Mouse (Mus musculus) monocyte, adult 5-6 weeks (primary cell): ENCODE measurements around the gene Olfr521. TPM values are rescaled to one million over a fixed set of nuclear protein-coding genes. Genes with fewer than 3 reads are reported as not detected.
"Not testable (repeated sequence)": the region's sequence is repeated elsewhere in the genome, so short reads cannot be mapped to it uniquely, and the experiment has no call there.

Source experiments
- ATAC-seq: fragments of 153-309, 156-312 bp; replicated peaks from 2 replicates; pipeline ENCODE4 v1.8.0; 2017; ENCODE audit warnings: mild to moderate bottlenecking; ENCODE audit not compliant: low TSS enrichment, insufficient number of reproducible peaks, severe bottlenecking, poor library complexity, low FRiP score
- total RNA-seq: library from RNA; stranded (forward); fragments of 200-1000, 200-491, 200-594 nt; gene quantifications from 3 replicates; pipeline ENCODE4 v1.2.3, GENCODE M21; 2017

Gene Olfr521
- total RNA-seq, 1 experiment from 2014 or later: not detected

DNA sequence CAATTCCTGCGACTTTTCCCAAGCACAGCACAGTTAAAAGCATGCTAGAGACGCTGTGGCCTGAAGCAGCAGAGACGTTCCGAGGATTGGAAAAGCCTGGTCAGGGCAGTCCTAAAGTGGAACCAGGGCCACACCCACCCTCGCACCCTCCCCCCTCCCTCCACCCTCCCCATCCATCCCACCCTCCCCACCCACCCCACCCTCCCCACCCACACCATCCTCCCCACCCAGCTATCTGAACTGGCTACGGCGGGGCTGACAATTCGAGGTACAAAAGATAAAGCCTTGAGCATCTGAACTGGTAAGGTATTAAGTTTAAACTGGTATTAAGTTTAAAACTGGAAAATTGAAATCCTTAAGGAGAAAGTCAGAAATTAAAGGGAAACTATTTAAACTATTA is 40.2 kb downstream of the Olfr521 start:
- no peak for ATAC-seq

DNA sequence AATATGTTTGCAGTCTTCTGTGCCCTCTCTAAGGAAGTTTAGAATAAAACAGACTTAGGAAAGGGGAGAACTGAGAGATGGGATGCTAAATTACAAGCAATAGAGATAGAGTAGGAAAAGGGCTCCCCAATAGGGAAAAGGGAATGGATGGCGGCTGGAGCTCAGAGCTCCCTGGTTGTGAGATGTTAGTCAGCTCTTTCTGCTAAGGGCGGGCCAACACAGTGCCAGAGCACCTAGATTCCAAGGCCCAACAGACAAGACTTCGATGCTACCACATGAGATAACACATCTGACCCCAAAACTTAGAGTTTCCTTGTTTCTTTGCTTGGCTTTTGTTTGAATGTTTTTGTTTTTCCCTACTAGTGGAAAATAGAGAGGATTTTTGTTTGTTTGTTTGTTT is 40.7 kb downstream of the Olfr521 start:
- ATAC-seq: not testable (repeated sequence)

DNA sequence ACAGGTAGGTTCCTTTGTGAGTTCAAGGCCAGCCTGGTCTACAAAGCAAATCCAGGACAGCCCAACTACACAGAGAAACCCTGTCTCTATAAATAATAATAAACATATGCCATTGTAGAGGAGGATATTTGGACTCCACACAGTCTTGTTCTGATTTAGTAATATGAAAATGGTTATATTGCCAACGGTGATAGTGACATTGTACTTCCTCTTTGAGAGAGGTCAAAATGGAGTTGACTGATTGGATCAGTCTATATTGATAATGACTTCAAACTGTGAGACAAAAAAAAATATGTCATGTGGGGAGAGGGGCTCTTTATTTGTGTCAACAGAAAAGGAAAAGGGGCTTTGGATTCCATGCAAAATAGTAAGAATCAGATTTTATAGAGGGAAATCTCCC is 42.0 kb downstream of the Olfr521 start:
- ATAC-seq: no peak

DNA sequence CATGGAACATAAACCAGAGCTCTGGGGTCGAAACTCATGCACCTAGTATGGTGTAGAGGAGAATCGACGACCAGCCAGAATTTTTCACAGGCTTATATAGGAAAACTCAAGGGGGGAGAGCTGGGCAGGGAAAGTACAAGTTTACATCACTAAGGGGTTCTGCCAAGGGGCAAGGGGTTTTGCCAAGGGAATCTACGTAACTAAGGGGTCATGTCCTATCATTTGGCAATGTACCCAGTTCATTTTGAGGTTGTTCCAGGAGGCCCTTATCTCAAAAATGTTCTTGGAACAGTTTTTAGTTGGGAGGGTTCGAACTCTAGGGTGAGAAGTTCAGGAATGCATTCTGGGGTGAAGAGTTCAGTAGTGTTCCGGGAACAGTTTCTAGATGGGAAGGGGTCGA is 43.7 kb downstream of the Olfr521 start:
- ATAC-seq: not testable (repeated sequence)

DNA sequence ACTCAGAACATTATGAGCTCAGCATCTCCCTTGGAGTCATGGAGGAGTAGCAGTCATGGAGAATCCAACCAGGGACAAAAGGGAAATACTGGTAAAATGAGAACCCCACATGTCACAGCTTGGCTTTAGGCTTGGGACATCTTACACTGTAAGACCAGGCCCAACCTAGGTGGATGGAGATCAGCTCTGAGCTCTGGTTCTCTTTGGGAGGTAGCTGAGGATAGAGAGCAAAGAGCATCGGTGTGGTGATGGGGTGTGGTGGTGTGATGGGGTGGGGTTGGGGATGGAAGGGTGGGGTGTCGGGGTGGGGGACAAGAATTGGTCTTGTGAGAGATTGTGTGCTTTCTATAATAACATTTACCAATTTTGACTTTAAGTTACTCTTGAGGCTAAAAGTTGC is 47.5 kb downstream of the Olfr521 start:
- ATAC-seq: no peak

DNA sequence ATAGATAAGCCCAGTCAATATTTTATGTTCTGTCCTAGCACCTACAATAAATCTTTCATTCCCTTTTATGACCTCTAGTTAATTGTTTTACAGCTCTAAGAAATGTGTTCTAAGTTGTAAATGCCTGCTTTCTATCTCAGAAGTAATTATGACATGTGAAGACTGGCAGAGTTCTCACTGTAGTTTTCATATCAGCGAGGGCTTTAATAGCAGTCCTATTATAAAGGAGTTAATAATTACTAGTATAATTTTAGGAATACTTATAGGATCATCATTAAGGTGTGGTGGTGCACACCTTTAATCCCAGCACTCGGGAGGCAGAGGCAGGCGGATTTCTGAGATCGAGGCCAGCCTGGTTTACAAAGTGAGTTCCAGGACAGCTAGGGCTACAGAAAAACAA is 48.4 kb downstream of the Olfr521 start:
- ATAC-seq: no peak

DNA sequence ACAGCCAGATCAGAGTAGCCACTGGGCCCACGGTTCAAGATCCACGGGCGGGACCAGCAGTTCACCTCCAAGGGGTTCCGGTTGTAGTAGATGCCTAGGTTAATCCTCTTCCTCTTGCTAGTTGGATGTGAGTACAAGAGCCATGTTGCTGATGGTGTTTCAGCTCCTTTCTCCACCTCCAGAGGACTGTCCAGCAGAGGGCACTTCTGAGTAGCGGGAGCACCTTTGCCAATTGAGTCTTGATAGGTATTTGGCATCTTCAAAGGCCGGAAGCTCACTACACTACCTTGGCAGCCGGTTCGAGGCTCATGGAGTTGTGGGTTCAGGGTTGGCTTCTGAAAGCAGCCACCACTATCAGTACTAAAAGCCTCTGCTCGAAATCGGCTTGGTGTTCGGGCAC is 50.1 kb downstream of the Olfr521 start:
- no peak for ATAC-seq

DNA sequence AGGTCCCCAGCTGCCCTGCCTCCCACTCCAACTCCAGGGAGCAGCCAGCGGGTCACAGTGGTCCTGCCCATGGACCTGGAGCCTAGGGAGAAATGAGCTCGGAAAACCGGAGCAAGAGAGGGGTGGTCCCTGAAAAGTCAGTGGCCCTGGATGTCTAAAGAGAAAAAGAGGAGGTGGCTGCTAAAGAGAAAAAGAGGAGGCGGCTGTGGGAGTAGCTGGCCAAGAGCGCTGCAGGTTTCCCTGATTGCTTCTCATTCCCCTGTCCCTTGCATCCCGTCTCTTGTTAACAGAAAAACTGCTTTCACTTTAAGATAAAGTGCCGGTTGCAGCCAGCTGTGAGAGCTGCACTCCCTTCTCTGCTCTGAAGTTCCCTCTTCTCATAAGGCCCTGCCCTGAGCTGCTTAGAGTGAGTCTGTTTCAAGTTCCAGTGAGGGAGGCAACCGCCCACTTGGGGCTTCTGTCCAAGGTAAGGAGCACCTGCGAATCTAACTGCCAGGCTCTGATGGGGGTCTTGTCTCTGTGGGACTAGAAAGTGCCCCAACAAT is 54.9 kb downstream of the Olfr521 start:
- not testable (repeated sequence) for ATAC-seq

Other genes starting within 250 kb of the Olfr521 start
- 70.1 to 101 TPM (median 79.0 TPM) in 3 replicates for gene Arrb1, start 228.0 kb upstream of the Olfr521 start, total RNA-seq
- 0.68 TPM in 1 of 3 replicates, not detected in the others for gene Tpbgl, start 136.4 kb upstream of the Olfr521 start, total RNA-seq
- gene Slco2b1, start 52.2 kb upstream of the Olfr521 start, total RNA-seq: 0.48 to 2.1 TPM in 2 of 3 replicates, not detected in the other
- not detected in 3 replicates for gene Olfr520, start 33.2 kb upstream of the Olfr521 start, total RNA-seq
- gene Neu3, start 64.9 kb downstream of the Olfr521 start, total RNA-seq: 0.75 to 1.2 TPM in 2 of 3 replicates, not detected in the other
- gene Xrra1, start 95.6 kb downstream of the Olfr521 start, total RNA-seq: 0.21 to 0.86 TPM in 2 of 3 replicates, not detected in the other
- gene Spcs2, start 100.0 kb downstream of the Olfr521 start, total RNA-seq: 121 to 148 TPM (median 139 TPM) in 3 replicates
- 19.5 to 62.6 TPM (median 41.4 TPM) in 3 replicates for gene Rnf169, start 216.9 kb downstream of the Olfr521 start, total RNA-seq
- not detected in 3 replicates for gene Chrdl2, start 242.7 kb downstream of the Olfr521 start, total RNA-seq